Mouse (Mus musculus) liver, embryonic 14.5 days (tissue): ENCODE measurements around the gene Nrp2. TPM values are rescaled to one million over a fixed set of nuclear protein-coding genes. Genes with fewer than 3 reads are reported as not detected.

Experiments
- ATAC-seq: fragments of 200-750 bp; cut with Nextera tagmentation; 2 replicates; pipeline ENCODE4 v1.8.0; 2017; ENCODE audit warnings: moderate number of reproducible peaks, mild to moderate bottlenecking, moderate library complexity; ENCODE audit not compliant: insufficient read depth
- DNase-seq, 3 experiments: peaks; one replicate each; pipeline ENCODE4 v3.0.0-alpha.2; 2012 to 2013; ENCODE audit warnings: low read depth in 3 of 3, low spot score in 3 of 3
- H3K27ac ChIP-seq: fragments of 300-500 bp; sonication (generic); 2 replicates; pipeline ENCODE4 v1.5.1; 2014; ENCODE audit warnings: moderate library complexity, mild to moderate bottlenecking, control low read depth, inconsistent platforms
- H3K27me3 ChIP-seq: fragments of 300-500 bp; sonication (generic); 2 replicates; pipeline ENCODE4 v1.6.1; 2014; ENCODE audit warnings: mild to moderate bottlenecking, low read length, moderate library complexity; ENCODE audit not compliant: control insufficient read depth, insufficient read depth
- H3K36me3 ChIP-seq: fragments of 300-500 bp; sonication (generic); replicated peaks from 2 replicates; pipeline ENCODE4 v1.6.1; 2014; ENCODE audit warnings: low read depth; ENCODE audit not compliant: control insufficient read depth, insufficient read depth
- H3K4me1 ChIP-seq, 2 experiments: fragments of 200-500 bp in 1 of 2; fragments of 300-500 bp in 1 of 2; sonication (generic) in 1 of 2; replicated peaks; 2 replicates each; pipeline ENCODE4 v1.6.1; 2012 to 2014; ENCODE audit warnings: antibody characterized with exemption in 1 of 2, inconsistent platforms in 1 of 2, low read length in 1 of 2; ENCODE audit not compliant: control insufficient read depth in 2 of 2, insufficient read depth in 2 of 2
- H3K4me2 ChIP-seq: fragments of 300-500 bp; sonication (generic); 2 replicates; pipeline ENCODE4 v1.6.1; 2014; ENCODE audit warnings: low read depth, mild to moderate bottlenecking, control low read depth, moderate library complexity
- H3K4me3 ChIP-seq, 2 experiments: fragments of 200-500 bp in 1 of 2; fragments of 300-500 bp in 1 of 2; sonication (generic) in 1 of 2; 2 replicates each; pipeline ENCODE4 v1.5.1; 2012 to 2014; ENCODE audit warnings: low read depth in 2 of 2, low read length in 2 of 2, mild to moderate bottlenecking in 2 of 2, control low read depth in 1 of 2, inconsistent platforms in 1 of 2, moderate library complexity in 1 of 2; ENCODE audit not compliant: insufficient read depth in 1 of 2
- H3K9ac ChIP-seq: fragments of 300-500 bp; sonication (generic); replicated peaks from 2 replicates; pipeline ENCODE4 v1.6.1; 2014; ENCODE audit warnings: mild to moderate bottlenecking, control low read depth, moderate library complexity
- H3K9me3 ChIP-seq: fragments of 300-500 bp; sonication (generic); 2 replicates; pipeline ENCODE4 v1.6.1; 2016; ENCODE audit warnings: low read length, mixed read lengths; ENCODE audit not compliant: control insufficient read depth
- CTCF ChIP-seq: IDR thresholded peaks from 2 replicates; pipeline ENCODE4 v1.5.1; 2016; ENCODE audit warnings: antibody characterized with exemption, low read depth, control low read depth
- EP300 ChIP-seq: IDR thresholded peaks from 2 replicates; pipeline ENCODE4 v1.6.1; 2016; ENCODE audit warnings: antibody characterized with exemption, low read depth
- WGBS: fragments of 180-500 bp; shearing (Covaris S2); extraction: QIAGEN DNeasy Blood & Tissue Kit; methylation state at CpG from one replicate; pipeline ENCODE4 v1.1.7; 2014; ENCODE audit not compliant: insufficient replicate concordance; 5-methylcytosine and 5-hydroxymethylcytosine counted together
- polyA plus RNA-seq, 2 experiments: library from polyadenylated mRNA; depleted of rRNA in 1 of 2; stranded (reverse) in 1 of 2; unstranded in 1 of 2; fragments of >200 nt; fragmentation: Nextera tagmentation in 1 of 2; extraction: Ambion mirVana in 1 of 2; gene quantifications; 2 replicates each; pipeline versions ENCODE4 v1.2.1 to v1.2.3; 2012 to 2014

The Nrp2 gene
- polyA plus RNA-seq, 2 experiments: 0.32 to 0.76 TPM

- H3K4me1 ChIP-seq: no peaks in the 10 kb centered on the region; a peak in 1 of 4 replicates
- no peaks in the 10 kb centered on the region for H3K9me3 ChIP-seq
- 65% methylated on average over 7 of the region's 7 CpGs for WGBS
- no peak overlapping the region for H3K9ac ChIP-seq
- ATAC-seq (no peak), DNase-seq (no peak)
- no peaks in the 10 kb centered on the region for H3K36me3 ChIP-seq
- TF ChIP-seq CTCF (no peak), EP300 (no peak)
- H3K4me2 ChIP-seq: no peak overlapping the region
- H3K4me3 ChIP-seq: no peak overlapping the region
- no peaks in the 10 kb centered on the region for H3K27me3 ChIP-seq
- no peak overlapping the region for H3K27ac ChIP-seq
These were observed 49.7 kb downstream of the Nrp2 start for GRCm38 (mm10) chr1:62752661-62753333.

GRCm38 (mm10) chr1:62754066-62754835 is 51.2 kb downstream of the Nrp2 start:
- Histone ChIP-seq H3K4me2 (no peak overlapping the region), H3K9me3 (no peaks in the 10 kb centered on the region), H3K4me3 (no peak overlapping the region), H3K27me3 (no peaks in the 10 kb centered on the region), H3K4me1 (no peaks in the 10 kb centered on the region; a peak in 1 of 4 replicates), H3K9ac (no peak overlapping the region), H3K36me3 (no peaks in the 10 kb centered on the region), H3K27ac (no peak overlapping the region)
- no peak for TF ChIP-seq EP300
- no peak for TF ChIP-seq CTCF
- WGBS: 61% methylated on average over 8 of the region's 8 CpGs
- DNase-seq: no peak
- no peak for ATAC-seq

- ATAC-seq: no peak
- Histone ChIP-seq H3K9ac (no peak overlapping the region), H3K27ac (no peak overlapping the region), H3K4me2 (no peak overlapping the region), H3K4me1 (no peaks in the 10 kb centered on the region), H3K36me3 (no peaks in the 10 kb centered on the region), H3K27me3 (no peaks in the 10 kb centered on the region), H3K4me3 (no peak overlapping the region), H3K9me3 (no peaks in the 10 kb centered on the region)
- 11% methylated on average over 5 of the region's 5 CpGs for WGBS
- DNase-seq: no peak
- no peak for TF ChIP-seq CTCF
- no peak for TF ChIP-seq EP300
These were observed 57.0 kb downstream of the Nrp2 start for GRCm38 (mm10) chr1:62760086-62760485.

GRCm38 (mm10) chr1:62760565-62760964 is 57.5 kb downstream of the Nrp2 start:
- 60% methylated on average over 17 of the region's 17 CpGs for WGBS
- H3K27me3 ChIP-seq: no peaks in the 10 kb centered on the region
- TF ChIP-seq CTCF: no peak
- TF ChIP-seq EP300: no peak

GRCm38 (mm10) chr1:62763779-62764178 is 60.7 kb downstream of the Nrp2 start:
- H3K9me3 ChIP-seq: no peaks in the 10 kb centered on the region
- ATAC-seq (no peak), DNase-seq (no peak)
- TF ChIP-seq EP300: no peak
- no peak for TF ChIP-seq CTCF
- WGBS: 74% methylated on average over 4 of the region's 4 CpGs
- no peaks in the 10 kb centered on the region for H3K27me3 ChIP-seq
- H3K4me3 ChIP-seq: no peak overlapping the region
- no peak overlapping the region for H3K4me2 ChIP-seq
- no peaks in the 10 kb centered on the region for H3K36me3 ChIP-seq
- no peak overlapping the region for H3K9ac ChIP-seq
- H3K27ac ChIP-seq: no peak overlapping the region
- no peaks in the 10 kb centered on the region for H3K4me1 ChIP-seq

More at GRCm38 (mm10) chr1:62760565-62760964, 57.5 kb downstream of the Nrp2 start:
- Histone ChIP-seq H3K9me3 (no peaks in the 10 kb centered on the region), H3K4me2 (no peak overlapping the region), H3K9ac (no peak overlapping the region), H3K27ac (no peak overlapping the region), H3K4me1 (no peaks in the 10 kb centered on the region), H3K4me3 (no peak overlapping the region), H3K36me3 (no peaks in the 10 kb centered on the region)
- no peak for ATAC-seq
- DNase-seq: no peak
